Mouse (Mus musculus) CH12.LX (cell line): Measurements from ENCODE around the gene Dnajc10. TPM values are rescaled to one million over a fixed set of nuclear protein-coding genes. Genes with fewer than 3 reads are reported as not detected.

Source experiments
- DNase-seq: peaks from one replicate; pipeline ENCODE4 v3.0.0-alpha.2; 2013; ENCODE audit errors: extremely low read depth
- H3K27ac ChIP-seq: 2 replicates; pipeline ENCODE4 v1.5.1; 2012; ENCODE audit warnings: low read depth, mild to moderate bottlenecking, control low read depth, moderate library complexity; ENCODE audit not compliant: insufficient read depth
- H3K27me3 ChIP-seq: replicated peaks from 2 replicates; pipeline ENCODE3; 2012; ENCODE audit warnings: inconsistent platforms
- H3K36me3 ChIP-seq, 2 experiments: replicated peaks in 1 of 2; 2 replicates each; pipeline versions ENCODE3 to v1.6.1; 2012; ENCODE audit warnings: inconsistent platforms in 1 of 2, low read length in 1 of 2, mild to moderate bottlenecking in 1 of 2, mixed read lengths in 1 of 2, moderate library complexity in 1 of 2; ENCODE audit not compliant: control insufficient read depth in 1 of 2, insufficient read depth in 1 of 2
- H3K4me1 ChIP-seq, 2 experiments: 2 replicates each; pipeline ENCODE4 v1.6.1; 2012; ENCODE audit warnings: inconsistent platforms in 1 of 2, moderate library complexity in 1 of 2; ENCODE audit not compliant: insufficient read depth in 2 of 2, control insufficient read depth in 1 of 2
- H3K4me2 ChIP-seq: 2 replicates; pipeline ENCODE4 v1.6.1; 2012; ENCODE audit warnings: low read depth, mild to moderate bottlenecking, control low read depth; ENCODE audit not compliant: poor library complexity, insufficient read depth, severe bottlenecking
- H3K4me3 ChIP-seq, 3 experiments: fragments of 150-350 bp in 1 of 3; sonication (generic) in 1 of 3; replicated peaks in 1 of 3; 2 replicates each; pipeline versions ENCODE3 to v1.5.1; 2011 to 2012; ENCODE audit warnings: low read depth in 2 of 3, low read length in 2 of 3, mild to moderate bottlenecking in 2 of 3, moderate library complexity in 2 of 3, control low read depth in 1 of 3, improper control_type of control experiment in 1 of 3, inconsistent platforms in 1 of 3, mixed read lengths in 1 of 3; ENCODE audit not compliant: poor library complexity in 1 of 3
- H3K79me2 ChIP-seq: replicated peaks from 2 replicates; pipeline ENCODE4 v1.6.1; 2012; ENCODE audit warnings: mild to moderate bottlenecking, moderate library complexity; ENCODE audit not compliant: control insufficient read depth, poor library complexity, insufficient read depth, severe bottlenecking; ENCODE audit errors: extremely low read depth
- H3K9ac ChIP-seq: 2 replicates; pipeline ENCODE4 v1.6.1; 2012; ENCODE audit warnings: low read depth, mild to moderate bottlenecking, control low read depth, moderate library complexity; ENCODE audit not compliant: insufficient read depth
- H3K9me3 ChIP-seq: replicated peaks from 2 replicates; pipeline ENCODE3; 2012; ENCODE audit warnings: low read length, inconsistent platforms, mixed read lengths
- CHD1 ChIP-seq: IDR thresholded peaks from 2 replicates; pipeline ENCODE4 v1.6.1; 2012; ENCODE audit warnings: low read depth, low read length, improper control_type of control experiment, inconsistent platforms
- CTCF ChIP-seq, 2 experiments: IDR thresholded peaks in 1 of 2; conservative IDR thresholded peaks in 1 of 2; 2 replicates each; pipeline ENCODE4 v1.5.1; 2011 to 2012; ENCODE audit warnings: low read depth in 2 of 2, low read length in 2 of 2, improper control_type of control experiment in 1 of 2, inconsistent platforms in 1 of 2, mild to moderate bottlenecking in 1 of 2, moderate library complexity in 1 of 2
- IRF4 ChIP-seq: IDR thresholded peaks from 2 replicates; pipeline ENCODE4 v1.6.1; 2014; ENCODE audit warnings: low read depth, mild to moderate bottlenecking, inconsistent platforms, low read length, improper control_type of control experiment
- JUN ChIP-seq: IDR thresholded peaks from 2 replicates; pipeline ENCODE4 v1.6.1; 2011; ENCODE audit warnings: low read depth, mild to moderate bottlenecking, low read length, improper control_type of control experiment, moderate library complexity; ENCODE audit not compliant: insufficient read depth
- JUND ChIP-seq: conservative IDR thresholded peaks from 2 replicates; pipeline ENCODE4 v1.6.1; 2011; ENCODE audit warnings: low read depth, low read length, improper control_type of control experiment
- MAFK ChIP-seq: IDR thresholded peaks from 2 replicates; pipeline ENCODE4 v1.6.1; 2011; ENCODE audit warnings: low read length, improper control_type of control experiment; ENCODE audit not compliant: insufficient replicate concordance
- MXI1 ChIP-seq: IDR thresholded peaks from 2 replicates; pipeline ENCODE4 v1.6.1; 2011; ENCODE audit warnings: mild to moderate bottlenecking, low read depth, low read length, improper control_type of control experiment
- NELFE ChIP-seq: IDR thresholded peaks from 2 replicates; pipeline ENCODE4 v1.6.1; 2011; ENCODE audit warnings: low read depth, low read length, improper control_type of control experiment
- NRF1 ChIP-seq: IDR thresholded peaks from 2 replicates; pipeline ENCODE4 v1.6.1; 2014; ENCODE audit warnings: low read depth, mild to moderate bottlenecking, inconsistent platforms, low read length, improper control_type of control experiment, moderate library complexity
- POLR2A ChIP-seq: IDR thresholded peaks from 2 replicates; pipeline ENCODE4 v1.6.1; 2011; ENCODE audit warnings: low read depth, mild to moderate bottlenecking, improper control_type of control experiment, low read length
- RAD21 ChIP-seq: IDR thresholded peaks from 2 replicates; pipeline ENCODE4 v1.6.1; 2011; ENCODE audit warnings: low read depth, mild to moderate bottlenecking, low read length, improper control_type of control experiment, moderate library complexity
- TBP ChIP-seq: conservative IDR thresholded peaks from 2 replicates; pipeline ENCODE4 v1.6.1; 2011; ENCODE audit warnings: low read depth, low read length, improper control_type of control experiment
- USF1 ChIP-seq: IDR thresholded peaks from 2 replicates; pipeline ENCODE4 v1.6.1; 2014; ENCODE audit warnings: low read depth, mild to moderate bottlenecking, inconsistent platforms, low read length, improper control_type of control experiment
- ZC3H11A ChIP-seq: IDR thresholded peaks from 2 replicates; pipeline ENCODE4 v1.6.1; 2012; ENCODE audit warnings: low read depth, mild to moderate bottlenecking, inconsistent platforms, low read length, improper control_type of control experiment
- ZKSCAN1 ChIP-seq: IDR thresholded peaks from 2 replicates; pipeline ENCODE4 v1.6.1; 2012; ENCODE audit warnings: low read depth, inconsistent platforms, low read length, improper control_type of control experiment, borderline replicate concordance
- ZNF384 ChIP-seq: IDR thresholded peaks from 2 replicates; pipeline ENCODE4 v1.6.1; 2012; ENCODE audit warnings: low read depth, low read length, improper control_type of control experiment, inconsistent platforms
- dilution Hi-C: fragments of 300-500 bp; cut with MboI; formaldehyde crosslinking; loops from 2 replicates; pipeline ENCODE4 v1.14.3; 2020; ENCODE audit warnings: low sequenced_read_pairs; ENCODE audit not compliant: extremely low pct_unique_long_range_greater_than_20kb, extremely low pct_ligation_motif_present
- in situ Hi-C: fragments of 300-500 bp; cut with MboI; formaldehyde crosslinking; loops from 3 replicates; pipeline ENCODE4 v1.14.3; 2019; ENCODE audit warnings: low sequenced_read_pairs, low pct_ligation_motif_present, low pct_unique_long_range_greater_than_20kb, mixed read lengths
- polyA plus RNA-seq: library from polyadenylated mRNA; unstranded; fragments of >175 nt; gene quantifications from 2 replicates; pipeline ENCODE4 v1.2.1, GENCODE M21; 2012; ENCODE audit warnings: low read depth; ENCODE audit not compliant: insufficient read length
- total RNA-seq, 2 experiments: library from RNA; depleted of rRNA; stranded (reverse); fragments of 300-350 nt in 1 of 2; fragments of >200 nt in 1 of 2; gene quantifications; 2 replicates each; pipeline ENCODE4 v1.2.3; 2012 to 2014

The Dnajc10 gene
- total and polyA plus RNA-seq, 3 experiments, result 48.3 to 81.3 (median 65.1) TPM

- Histone ChIP-seq H3K4me3 (no peak overlapping the region), H3K27me3 (no peaks in the 10 kb centered on the region), H3K79me2 (peaks cover 2% of the 10 kb centered on the region; the same call in 1 of the 2 replicates), H3K4me2 (no peak overlapping the region)
- in situ Hi-C loops (no loop called here), dilution Hi-C loops (no loop called here)
- DNase-seq, result no peak
- TF ChIP-seq NRF1 (no peak), JUN (no peak), ZKSCAN1 (no peak), RAD21 (no peak), JUND (no peak), MAFK (no peak), MXI1 (no peak), CHD1 (no peak), IRF4 (no peak), ZNF384 (no peak), NELFE (no peak), CTCF (conservative IDR thresholded peaks at IDR 0.05 in 1 of 2, IDR thresholded peaks at IDR 0.05 in 1 of 2; ENCODE audit: low read depth in 2 of 2, low read length in 2 of 2) (no peak), POLR2A (no peak), ZC3H11A (no peak), USF1 (no peak)
- TF ChIP-seq, all 38 proteins: peak for 0
- Histone ChIP-seq H3K9me3 (no peaks in the 10 kb centered on the region), H3K27ac (no peak overlapping the region), H3K4me1 (peaks cover 0 to 5% of the 10 kb centered on the region in 2 experiments; a peak in 2 of 4 replicates), H3K36me3 (no peaks in the 10 kb centered on the region), H3K9ac (no peak overlapping the region)
Observed at GRCm38 (mm10) chr2:80310772-80311171, 4.5 kb upstream of the Dnajc10 start.

GRCm38 (mm10) chr2:80311350-80311749 is 3.9 kb upstream of the Dnajc10 start:
- Histone ChIP-seq H3K27ac (no peak overlapping the region), H3K4me3 (no peak overlapping the region), H3K27me3 (no peaks in the 10 kb centered on the region), H3K9me3 (no peaks in the 10 kb centered on the region), H3K4me1 (peaks cover 0 to 5% of the 10 kb centered on the region in 2 experiments; a peak in 2 of 4 replicates), H3K36me3 (no peaks in the 10 kb centered on the region), H3K79me2 (peaks cover 6% of the 10 kb centered on the region), H3K9ac (no peak overlapping the region), H3K4me2 (no peak overlapping the region)
- in situ Hi-C loops, result no loop called here
- TF ChIP-seq TBP, result no peak
- TF ChIP-seq ZC3H11A, result no peak
- dilution Hi-C loops, result no loop called here
- DNase-seq, result no peak
